Mouse (Mus musculus): ENCODE data around the gene Irs2.

The Irs2 gene

GRCm38 (mm10) chr8:11008379-11008775, at the start of gene Irs2:
Gene Irs2, minus strand, starts transcription at chr8:11008458.
- in situ Hi-C loops (cut with MboI, MseI) = no loop called here

- in situ Hi-C loops (cut with MboI, MseI) = loop anchor here (25.0 kb wide), 1 partner anchor 619 kb away; no protein-coding TSS in a partner anchor
Measured at GRCm38 (mm10) chr8:11056665-11057064, 48.4 kb upstream of the Irs2 start.

DNA sequence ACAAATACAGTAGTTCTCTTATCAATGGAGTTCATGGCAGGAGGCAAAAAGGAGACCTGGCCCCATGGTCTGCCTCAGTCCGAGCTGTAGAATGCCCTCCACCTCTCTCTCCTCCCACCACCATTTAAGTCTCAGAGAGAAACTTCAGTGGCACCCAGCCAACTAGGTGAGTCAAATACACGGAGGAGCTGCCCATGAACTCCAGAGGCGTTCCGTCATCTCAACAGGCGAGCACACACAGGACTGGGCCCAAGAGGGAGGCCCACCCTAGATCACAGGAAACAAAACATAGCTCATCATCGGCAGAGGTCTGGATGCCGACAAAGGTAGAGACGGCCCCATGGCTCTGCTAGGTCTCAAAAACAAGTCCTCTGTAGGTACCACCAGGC, 47.9 kb upstream of the Irs2 start:
- in situ Hi-C loops (cut with MboI, MseI) = loop anchor here (25.0 kb wide), 1 partner anchor 619 kb away; no protein-coding TSS in a partner anchor

- in situ Hi-C loops (cut with MboI, MseI) = loop anchor here (25.0 kb wide), 1 partner anchor 618 kb away; no protein-coding TSS in a partner anchor
Measured at GRCm38 (mm10) chr8:11055557-11056174, 47.4 kb upstream of the Irs2 start.

DNA sequence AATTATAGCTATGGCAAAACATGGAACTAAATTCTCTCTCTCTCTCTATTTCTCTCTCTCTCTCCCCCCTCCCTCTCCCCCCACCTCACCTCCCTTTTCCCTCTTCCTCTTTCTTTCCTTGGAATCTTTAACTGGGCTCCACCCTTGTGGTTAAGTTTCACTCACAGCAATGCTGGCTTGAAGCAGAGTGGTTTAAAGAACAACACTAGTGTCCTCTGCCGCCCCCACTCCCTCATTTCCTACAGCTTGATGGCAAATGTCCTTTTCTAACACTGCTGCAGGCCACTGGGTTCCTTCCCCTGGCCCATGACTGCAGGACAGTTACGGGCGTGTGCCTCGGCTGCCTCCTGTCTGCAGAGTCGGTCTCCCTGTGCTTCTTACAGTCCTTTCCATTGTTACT, 41.6 kb upstream of the Irs2 start:
- in situ Hi-C loops (cut with MboI, MseI) = loop anchor here (10.0 to 25.0 kb wide), 2 partner anchors 613 to 1185 kb away; partner anchors contain the start of gene Gm10217

DNA sequence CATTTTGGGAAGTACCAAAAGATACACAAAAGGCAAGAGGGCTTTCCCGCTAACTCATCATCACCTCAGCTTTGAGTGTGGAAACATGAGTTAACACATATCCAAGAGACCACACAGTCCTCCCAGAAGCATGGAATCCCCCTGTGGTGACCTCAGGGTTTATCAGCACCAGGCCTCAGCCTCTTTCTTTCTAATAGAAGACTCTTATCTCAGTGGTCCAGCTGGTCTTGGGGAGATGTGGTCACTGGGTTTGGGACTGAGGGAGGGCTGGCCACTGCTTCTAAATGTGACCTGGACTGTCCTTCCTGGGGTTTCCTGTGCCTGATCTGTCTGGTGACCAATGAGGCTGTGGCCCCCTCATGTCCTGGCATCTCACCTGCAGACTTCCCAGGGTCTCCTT, 39.6 kb upstream of the Irs2 start:
- in situ Hi-C loops (cut with MboI, MseI) = loop anchor here (10.0 kb wide), 1 partner anchor 1183 kb away; the partner anchor contains the start of gene Gm10217

GRCm38 (mm10) chr8:11044660-11045059, 36.4 kb upstream of the Irs2 start:
- in situ Hi-C loops (cut with MboI, MseI) = loop anchor here (10.0 kb wide), 1 partner anchor 1180 kb away; the partner anchor contains the start of gene Gm10217

DNA sequence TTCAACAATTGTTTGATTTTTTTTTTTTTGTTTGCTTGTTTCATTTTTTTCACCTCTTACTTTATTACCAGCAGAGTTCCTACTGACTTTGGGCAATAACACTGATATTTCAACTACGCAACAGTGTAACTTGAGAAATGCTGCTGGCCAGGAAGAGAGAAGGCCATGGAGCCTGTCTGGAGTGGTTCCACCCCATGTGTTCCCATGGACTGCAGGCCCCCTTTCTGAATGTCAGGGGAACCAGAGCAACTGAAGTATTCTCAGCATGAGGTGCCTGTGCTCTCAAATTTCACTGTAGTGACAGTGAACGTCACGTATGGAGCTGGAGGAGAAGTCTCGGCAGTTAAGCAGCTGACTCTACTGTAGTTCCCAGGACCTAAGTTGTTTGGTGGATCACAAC, 35.3 kb upstream of the Irs2 start:
- in situ Hi-C loops (cut with MboI, MseI) = loop anchor here (10.0 kb wide), 1 partner anchor 1179 kb away; the partner anchor contains the start of gene Gm10217

GRCm38 (mm10) chr8:11042872-11043587, 34.8 kb upstream of the Irs2 start:
- in situ Hi-C loops (cut with MboI, MseI) = loop anchor here (10.0 kb wide), 1 partner anchor 1178 kb away; the partner anchor contains the start of gene Gm10217

DNA sequence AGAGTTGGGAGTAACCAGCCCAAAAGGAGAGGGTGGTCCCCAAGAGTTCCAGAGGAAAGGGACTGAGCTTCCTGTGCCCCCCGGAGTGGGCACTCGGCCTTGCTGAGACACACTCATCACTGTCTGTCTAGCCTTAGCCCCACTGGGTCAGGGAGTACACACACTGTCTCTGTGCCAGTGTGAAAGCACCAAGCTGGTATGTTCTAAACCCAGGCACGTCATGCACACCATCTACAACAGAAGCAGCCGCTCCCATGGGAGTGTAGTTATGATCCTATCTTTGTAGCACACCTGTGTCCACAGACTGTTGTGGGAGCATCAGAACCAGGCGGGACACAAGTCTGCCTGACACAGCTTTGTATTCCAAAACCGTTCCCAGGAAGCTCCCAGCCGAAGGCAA, 31.8 kb upstream of the Irs2 start:
- in situ Hi-C loops (cut with MboI, MseI) = loop anchor here (10.0 kb wide), 1 partner anchor 1175 kb away; the partner anchor contains the start of gene Gm10217

DNA sequence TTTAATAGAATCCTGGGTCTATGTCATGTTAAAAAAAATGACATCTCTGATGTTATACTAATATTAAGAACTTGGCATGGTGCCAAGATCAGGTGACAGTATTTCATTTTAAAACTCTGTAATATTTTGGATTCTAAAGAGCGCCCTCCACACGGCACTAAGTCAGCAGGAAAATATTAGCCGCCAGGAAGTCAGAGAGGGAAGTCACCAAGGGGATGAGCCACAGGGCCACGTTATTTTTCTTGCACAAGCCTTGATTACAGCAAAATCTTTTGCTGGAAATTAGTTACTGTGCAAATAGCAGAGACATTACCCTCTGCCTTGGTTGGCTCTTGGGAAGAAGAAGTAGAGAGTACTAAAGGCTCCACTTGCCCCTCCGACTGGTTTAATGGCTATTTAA, 30.5 kb upstream of the Irs2 start:
- in situ Hi-C loops (cut with MboI, MseI) = no loop called here

- in situ Hi-C loops (cut with MboI, MseI) = no loop called here
Measured at GRCm38 (mm10) chr8:11038367-11038766, 30.1 kb upstream of the Irs2 start.

- in situ Hi-C loops (cut with MboI, MseI) = no loop called here
Measured at GRCm38 (mm10) chr8:11036790-11037189, 28.5 kb upstream of the Irs2 start.

DNA sequence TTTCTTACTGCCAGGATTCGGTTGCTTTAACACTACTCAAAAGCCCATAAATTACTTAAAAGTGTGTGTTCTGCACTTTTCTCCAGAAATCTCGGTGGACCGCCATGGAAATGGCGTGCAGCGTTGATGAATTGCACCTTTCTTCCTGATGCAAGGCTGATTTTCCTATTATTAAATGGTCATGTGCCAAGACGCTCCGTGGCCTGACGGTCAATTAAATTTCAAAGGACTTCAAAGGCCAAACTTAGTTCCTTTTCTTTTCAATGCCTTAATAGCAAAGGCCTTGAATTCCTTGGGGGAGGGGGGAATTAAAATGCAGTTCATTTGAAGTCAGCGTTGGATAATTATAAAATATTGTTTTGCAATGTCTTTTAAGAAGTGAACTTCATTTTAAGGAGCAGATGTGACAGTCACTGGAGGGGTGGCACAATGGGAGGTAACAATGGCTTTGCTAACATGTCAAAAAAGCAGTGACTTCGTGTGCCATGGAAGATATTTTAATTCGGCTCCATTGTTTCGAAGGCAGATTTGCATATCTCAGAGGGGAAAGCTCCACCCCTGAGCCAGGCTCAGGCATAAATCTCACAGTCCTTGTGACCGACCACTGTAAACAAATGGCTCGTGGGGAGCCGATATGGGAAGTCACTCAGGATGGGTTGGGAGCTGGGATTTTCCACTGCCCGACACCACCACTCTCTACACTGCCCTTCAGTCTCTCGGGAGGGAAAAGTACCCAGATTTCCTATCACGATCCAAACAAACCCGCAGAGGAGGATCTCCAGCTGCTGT, 27.6 kb upstream of the Irs2 start:
- in situ Hi-C loops (cut with MboI, MseI) = no loop called here

- in situ Hi-C loops (cut with MboI, MseI) = no loop called here
Measured at GRCm38 (mm10) chr8:11024871-11025270, 16.6 kb upstream of the Irs2 start.

DNA sequence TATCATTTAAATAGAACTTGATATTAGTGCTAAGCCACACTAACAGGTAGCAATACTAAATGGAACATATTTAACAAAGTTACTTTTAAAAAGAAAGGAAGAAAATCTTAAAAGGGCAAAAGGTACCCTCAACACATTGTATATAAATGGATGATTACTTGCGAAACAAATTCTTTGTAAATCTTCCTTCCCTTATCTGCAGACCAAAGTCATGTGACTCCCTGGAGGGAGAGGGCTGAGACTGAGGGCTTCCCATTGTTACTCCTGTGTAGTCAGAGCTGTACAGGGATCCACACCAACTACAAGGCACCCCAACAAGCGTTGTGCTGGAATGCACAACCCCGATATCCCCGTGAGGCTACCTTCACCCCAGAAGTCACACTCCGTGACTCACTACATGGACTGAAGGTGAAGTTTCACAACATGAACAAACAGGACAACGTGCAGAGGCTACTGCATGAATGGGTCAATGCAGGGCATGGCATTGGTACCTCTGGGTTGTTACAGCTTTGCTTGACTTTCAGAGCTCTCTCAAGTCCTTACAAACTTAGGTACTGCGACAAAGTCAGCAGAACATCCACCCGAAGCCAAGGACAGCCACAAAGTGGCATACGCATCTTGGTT, 12.8 kb upstream of the Irs2 start:
- in situ Hi-C loops (cut with MboI, MseI) = no loop called here

GRCm38 (mm10) chr8:11015622-11016021, 7.4 kb upstream of the Irs2 start:
- in situ Hi-C loops (cut with MboI, MseI) = no loop called here

- in situ Hi-C loops (cut with MboI, MseI) = no loop called here
Measured at GRCm38 (mm10) chr8:11013258-11013657, 5.0 kb upstream of the Irs2 start.

DNA sequence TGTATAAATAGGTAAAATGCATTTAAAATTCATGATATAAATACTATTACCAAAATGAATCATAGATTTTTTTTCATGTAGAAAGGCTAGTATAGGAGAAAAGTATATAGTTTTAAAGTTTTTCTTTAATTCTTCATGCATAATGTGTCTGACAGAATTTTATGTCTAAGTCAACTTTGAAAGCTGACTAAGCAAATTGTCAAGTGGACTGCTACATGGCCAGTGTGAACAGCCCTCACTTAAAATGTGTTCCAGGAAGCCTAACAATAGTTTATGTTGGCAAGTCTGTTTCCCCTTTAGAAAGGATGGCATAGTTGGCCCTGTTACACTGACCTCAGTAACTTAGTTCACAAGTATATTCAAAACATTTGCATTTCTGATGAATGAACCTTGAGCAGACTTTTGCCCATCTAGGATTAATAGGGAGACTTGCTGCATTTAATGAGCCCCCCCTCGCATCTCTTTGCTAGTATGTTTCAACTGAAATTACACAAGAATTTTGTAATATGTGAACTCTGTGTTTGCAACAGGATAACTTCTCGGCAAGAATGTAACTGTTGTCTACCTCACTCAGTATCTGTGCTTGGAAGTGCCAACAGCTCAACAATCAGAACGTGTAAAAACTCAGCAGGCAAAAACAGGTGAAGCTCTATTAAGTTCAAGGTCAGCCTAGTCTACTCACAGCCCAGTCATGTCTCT, 3.7 kb upstream of the Irs2 start:
- in situ Hi-C loops (cut with MboI, MseI) = no loop called here

DNA sequence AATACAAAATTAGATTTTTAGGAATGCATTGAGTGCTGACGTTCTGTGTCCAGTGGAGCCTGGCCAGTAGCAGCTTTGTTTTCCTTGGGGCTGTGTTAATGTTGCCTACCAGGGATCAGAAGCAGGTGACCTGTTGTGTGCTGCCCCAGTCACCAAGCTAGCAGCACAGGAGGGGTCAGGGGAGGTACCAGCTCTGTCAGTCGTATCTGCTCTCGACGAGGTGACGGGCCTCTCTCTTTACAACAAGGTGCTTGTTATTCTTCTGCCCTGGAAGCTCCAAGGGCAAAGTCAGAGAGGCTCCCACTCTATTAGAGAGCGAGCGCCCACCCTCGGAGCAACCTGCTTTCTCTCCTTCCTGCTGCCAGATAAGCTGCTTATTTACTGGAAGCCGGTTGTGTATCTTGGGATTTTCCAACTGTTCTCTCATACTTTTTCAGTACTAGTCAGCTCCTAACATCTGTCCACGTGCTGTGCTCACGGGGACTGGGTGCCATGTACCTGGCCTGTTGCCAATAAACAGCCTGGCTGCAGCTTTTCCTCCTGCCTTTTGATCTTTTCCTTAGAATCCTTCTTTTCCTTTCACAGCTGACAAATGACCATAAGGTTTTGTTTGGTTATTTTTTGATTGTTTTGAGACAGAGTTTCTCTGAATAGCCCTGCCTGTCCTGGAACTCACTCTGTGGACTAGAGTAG, 2.8 kb upstream of the Irs2 start:
- in situ Hi-C loops (cut with MboI, MseI) = no loop called here

Data from T-helper 2 cell (primary cell).